Mouse (Mus musculus): ENCODE results near the gene Lurap1l.

The Lurap1l gene

GRCm38 (mm10) chr4:80934749-80935148 lies 24.3 kb downstream of the Lurap1l start:
- no peaks in the 10 kb centered on the region for H3K27me3 ChIP-seq (ENCODE audit: control insufficient read depth, insufficient read depth, low read length, poor library complexity, severe bottlenecking)
- DNase-seq (ENCODE audit: low read depth, low spot score): no peak
- no peaks in the 10 kb centered on the region for H3K36me3 ChIP-seq (ENCODE audit: control insufficient read depth, insufficient read depth, low read length, poor library complexity, severe bottlenecking)

- no peak for DNase-seq (ENCODE audit: low read depth, low spot score)
- Histone ChIP-seq H3K36me3 (ENCODE audit: control insufficient read depth, insufficient read depth, low read length, poor library complexity, severe bottlenecking) (no peaks in the 10 kb centered on the region), H3K27me3 (ENCODE audit: control insufficient read depth, insufficient read depth, low read length, poor library complexity, severe bottlenecking) (no peaks in the 10 kb centered on the region)
Measured at GRCm38 (mm10) chr4:80939115-80939514, 28.7 kb downstream of the Lurap1l start.

GRCm38 (mm10) chr4:80940946-80941345 lies 30.5 kb downstream of the Lurap1l start:
- Histone ChIP-seq H3K27me3 (ENCODE audit: control insufficient read depth, insufficient read depth, low read length, poor library complexity, severe bottlenecking) (no peaks in the 10 kb centered on the region), H3K36me3 (ENCODE audit: control insufficient read depth, insufficient read depth, low read length, poor library complexity, severe bottlenecking) (no peaks in the 10 kb centered on the region)
- DNase-seq (ENCODE audit: low read depth, low spot score): no peak

GRCm38 (mm10) chr4:80941978-80942377 lies 31.5 kb downstream of the Lurap1l start:
- H3K27me3 ChIP-seq (ENCODE audit: control insufficient read depth, insufficient read depth, low read length, poor library complexity, severe bottlenecking): no peaks in the 10 kb centered on the region
- no peak for DNase-seq (ENCODE audit: low read depth, low spot score)
- H3K36me3 ChIP-seq (ENCODE audit: control insufficient read depth, insufficient read depth, low read length, poor library complexity, severe bottlenecking): no peaks in the 10 kb centered on the region

- Histone ChIP-seq H3K27me3 (ENCODE audit: control insufficient read depth, insufficient read depth, low read length, poor library complexity, severe bottlenecking) (no peaks in the 10 kb centered on the region), H3K36me3 (ENCODE audit: control insufficient read depth, insufficient read depth, low read length, poor library complexity, severe bottlenecking) (no peaks in the 10 kb centered on the region)
- DNase-seq (ENCODE audit: low read depth, low spot score): no peak
Measured at GRCm38 (mm10) chr4:80944605-80945004, 34.2 kb downstream of the Lurap1l start.

GRCm38 (mm10) chr4:80949110-80949509 lies 38.7 kb downstream of the Lurap1l start:
- H3K36me3 ChIP-seq (ENCODE audit: control insufficient read depth, insufficient read depth, low read length, poor library complexity, severe bottlenecking): no peaks in the 10 kb centered on the region
- DNase-seq (ENCODE audit: low read depth, low spot score): no peak

GRCm38 (mm10) chr4:80949720-80950119 lies 39.3 kb downstream of the Lurap1l start:
- Histone ChIP-seq H3K36me3 (ENCODE audit: control insufficient read depth, insufficient read depth, low read length, poor library complexity, severe bottlenecking) (no peaks in the 10 kb centered on the region), H3K27me3 (ENCODE audit: control insufficient read depth, insufficient read depth, low read length, poor library complexity, severe bottlenecking) (no peaks in the 10 kb centered on the region)
- DNase-seq (ENCODE audit: low read depth, low spot score): no peak

More at GRCm38 (mm10) chr4:80949110-80949509, 38.7 kb downstream of the Lurap1l start:
- no peaks in the 10 kb centered on the region for H3K27me3 ChIP-seq (ENCODE audit: control insufficient read depth, insufficient read depth, low read length, poor library complexity, severe bottlenecking)

GRCm38 (mm10) chr4:80950280-80950781 lies 39.9 kb downstream of the Lurap1l start:
- no peak for DNase-seq (ENCODE audit: low read depth, low spot score)
- Histone ChIP-seq H3K36me3 (ENCODE audit: control insufficient read depth, insufficient read depth, low read length, poor library complexity, severe bottlenecking) (no peaks in the 10 kb centered on the region), H3K27me3 (ENCODE audit: control insufficient read depth, insufficient read depth, low read length, poor library complexity, severe bottlenecking) (no peaks in the 10 kb centered on the region)

- no peaks in the 10 kb centered on the region for H3K36me3 ChIP-seq (ENCODE audit: control insufficient read depth, insufficient read depth, low read length, poor library complexity, severe bottlenecking)
- no peaks in the 10 kb centered on the region for H3K27me3 ChIP-seq (ENCODE audit: control insufficient read depth, insufficient read depth, low read length, poor library complexity, severe bottlenecking)
- DNase-seq (ENCODE audit: low read depth, low spot score): no peak
Measured at GRCm38 (mm10) chr4:80952653-80953052, 42.2 kb downstream of the Lurap1l start.

- no peak for DNase-seq (ENCODE audit: low read depth, low spot score)
- H3K36me3 ChIP-seq (ENCODE audit: control insufficient read depth, insufficient read depth, low read length, poor library complexity, severe bottlenecking): no peaks in the 10 kb centered on the region
- no peaks in the 10 kb centered on the region for H3K27me3 ChIP-seq (ENCODE audit: control insufficient read depth, insufficient read depth, low read length, poor library complexity, severe bottlenecking)
Measured at GRCm38 (mm10) chr4:80955942-80956341, 45.5 kb downstream of the Lurap1l start.

- H3K36me3 ChIP-seq (ENCODE audit: control insufficient read depth, insufficient read depth, low read length, poor library complexity, severe bottlenecking): no peaks in the 10 kb centered on the region
- H3K27me3 ChIP-seq (ENCODE audit: control insufficient read depth, insufficient read depth, low read length, poor library complexity, severe bottlenecking): no peaks in the 10 kb centered on the region
- DNase-seq (ENCODE audit: low read depth, low spot score): no peak
Measured at GRCm38 (mm10) chr4:80967526-80967925, 57.1 kb downstream of the Lurap1l start.

- Histone ChIP-seq H3K36me3 (ENCODE audit: control insufficient read depth, insufficient read depth, low read length, poor library complexity, severe bottlenecking) (no peaks in the 10 kb centered on the region), H3K27me3 (ENCODE audit: control insufficient read depth, insufficient read depth, low read length, poor library complexity, severe bottlenecking) (no peaks in the 10 kb centered on the region)
- no peak for DNase-seq (ENCODE audit: low read depth, low spot score)
Measured at GRCm38 (mm10) chr4:80971846-80972245, 61.4 kb downstream of the Lurap1l start.

GRCm38 (mm10) chr4:80973896-80974295 lies 63.5 kb downstream of the Lurap1l start:
- Histone ChIP-seq H3K36me3 (ENCODE audit: control insufficient read depth, insufficient read depth, low read length, poor library complexity, severe bottlenecking) (no peaks in the 10 kb centered on the region), H3K27me3 (ENCODE audit: control insufficient read depth, insufficient read depth, low read length, poor library complexity, severe bottlenecking) (no peaks in the 10 kb centered on the region)
- no peak for DNase-seq (ENCODE audit: low read depth, low spot score)

- no peak for DNase-seq (ENCODE audit: low read depth, low spot score)
- Histone ChIP-seq H3K36me3 (ENCODE audit: control insufficient read depth, insufficient read depth, low read length, poor library complexity, severe bottlenecking) (no peaks in the 10 kb centered on the region), H3K27me3 (ENCODE audit: control insufficient read depth, insufficient read depth, low read length, poor library complexity, severe bottlenecking) (no peaks in the 10 kb centered on the region)
Measured at GRCm38 (mm10) chr4:80990819-80991218, 80.4 kb downstream of the Lurap1l start.

- Histone ChIP-seq H3K36me3 (ENCODE audit: control insufficient read depth, insufficient read depth, low read length, poor library complexity, severe bottlenecking) (no peaks in the 10 kb centered on the region), H3K27me3 (ENCODE audit: control insufficient read depth, insufficient read depth, low read length, poor library complexity, severe bottlenecking) (no peaks in the 10 kb centered on the region)
- no peak for DNase-seq (ENCODE audit: low read depth, low spot score)
Measured at GRCm38 (mm10) chr4:81003528-81003927, 93.1 kb downstream of the Lurap1l start.
